Mouse (Mus musculus) spleen, postnatal 10 days (tissue): ENCODE measurements around the gene Ptpn21.

Source experiments
- DNase-seq, 2 experiments: peaks; one replicate each; pipeline ENCODE4 v3.0.0; 2021 to 2022; ENCODE audit warnings: low spot score in 2 of 2

Ptpn21 gene

DNA sequence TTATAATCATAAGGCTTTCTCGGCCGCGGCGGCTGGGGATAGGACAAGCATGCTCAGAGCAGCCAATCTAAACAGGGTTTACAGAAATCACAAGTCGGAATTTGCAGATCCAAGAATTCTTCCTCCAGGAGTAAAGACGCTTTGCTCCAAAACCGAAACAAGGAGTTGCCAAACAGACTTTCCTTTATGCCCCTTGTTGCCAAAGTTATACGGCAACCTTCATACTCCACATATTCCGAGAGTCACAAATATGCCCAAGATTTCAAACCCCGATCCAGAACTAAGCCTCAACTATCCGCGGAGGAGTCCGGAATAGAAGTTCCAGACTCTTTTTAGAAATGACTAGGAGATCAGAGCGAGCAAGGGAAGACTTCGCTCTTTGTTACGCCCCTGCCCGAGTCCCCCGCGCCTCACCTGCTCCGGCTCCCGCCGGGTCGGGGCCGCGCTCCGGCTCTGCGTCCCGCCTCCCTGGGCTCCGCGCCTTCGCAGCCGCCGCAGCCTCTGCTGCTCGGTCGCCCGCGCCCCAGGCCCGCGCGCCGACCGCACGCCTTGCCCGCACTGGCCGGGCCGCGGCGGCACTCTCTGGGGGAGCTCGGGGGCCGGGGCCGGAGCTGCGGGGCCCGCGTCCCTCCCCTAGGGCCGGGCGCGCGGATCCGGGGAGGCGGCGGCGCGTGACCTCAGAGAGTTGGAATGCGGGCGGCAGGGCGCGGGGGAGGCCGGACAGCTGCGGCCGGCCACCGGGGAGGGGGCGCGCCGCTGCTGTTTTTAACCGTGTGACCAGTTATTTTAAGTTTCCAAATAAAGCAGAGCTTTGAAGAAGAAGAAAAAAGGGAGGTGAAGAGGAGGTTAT lies at the start of gene Ptpn21:
TSS of gene Ptpn21 (minus strand) at position 455 of the 850 bp plus-strand sequence.
- DNase-seq = no peak

DNA sequence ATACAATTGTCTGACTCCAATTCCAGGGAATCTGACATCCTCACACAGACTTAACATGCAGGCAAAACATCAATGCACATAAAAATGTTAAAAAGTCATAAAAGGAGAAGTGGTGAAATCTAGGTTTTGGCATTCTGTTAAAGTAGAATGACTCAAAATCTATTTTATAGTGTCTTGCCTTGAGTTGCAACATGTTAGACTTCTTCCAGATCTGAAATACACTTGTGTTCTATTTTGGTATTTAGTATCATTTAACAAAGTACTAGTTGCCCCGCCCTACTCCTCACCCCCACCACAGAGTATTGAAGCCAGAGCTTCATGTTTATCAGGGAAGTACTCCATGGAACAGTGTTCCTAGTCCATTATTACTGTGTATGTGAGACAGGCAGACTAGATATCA lies 47.0 kb upstream of the Ptpn21 start:
- DNase-seq = no peak

DNA sequence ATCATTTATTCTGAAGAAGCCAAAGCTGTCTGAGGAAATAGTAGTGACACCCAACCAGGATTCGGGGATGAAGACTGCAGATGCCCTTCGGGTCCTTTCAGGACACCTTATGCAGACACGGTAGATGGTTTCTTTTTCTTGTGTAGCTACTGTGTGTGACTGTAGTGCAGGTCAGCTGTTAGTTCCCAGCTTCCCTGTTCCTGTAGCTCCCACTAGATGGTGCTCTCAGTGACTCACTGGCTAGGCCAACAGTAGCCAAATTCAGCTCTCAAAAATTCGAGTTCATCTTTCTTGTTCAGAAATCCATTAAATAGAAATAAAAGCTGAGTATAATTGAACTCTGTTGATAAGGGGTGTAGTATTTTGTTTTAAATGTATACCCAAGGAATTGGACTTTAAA lies 41.9 kb upstream of the Ptpn21 start:
- peak in 1 of 2 experiments; percentile 24 for DNase-seq

- DNase-seq = no peak
Measured at GRCm38 (mm10) chr12:98777509-98777908, 40.3 kb upstream of the Ptpn21 start.

DNA sequence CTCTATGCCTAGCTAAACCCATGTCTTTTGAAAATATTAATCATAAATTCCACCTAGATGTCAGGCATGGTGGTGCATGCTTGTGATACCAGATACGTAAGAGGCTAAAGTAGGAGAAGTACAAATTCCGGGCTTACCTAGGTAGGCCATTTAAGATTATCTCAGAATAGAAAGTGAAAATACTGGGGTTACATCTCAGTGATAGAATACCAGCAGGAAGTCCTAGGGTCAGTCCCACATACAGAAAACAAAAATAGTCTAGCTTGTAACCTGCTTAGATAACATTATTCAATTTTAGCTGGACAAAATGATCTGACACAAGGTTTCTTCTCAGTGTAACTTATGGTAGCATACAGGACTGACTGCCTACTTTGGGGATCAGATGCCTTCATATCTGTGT lies 29.0 kb upstream of the Ptpn21 start:
- DNase-seq = no peak

DNA sequence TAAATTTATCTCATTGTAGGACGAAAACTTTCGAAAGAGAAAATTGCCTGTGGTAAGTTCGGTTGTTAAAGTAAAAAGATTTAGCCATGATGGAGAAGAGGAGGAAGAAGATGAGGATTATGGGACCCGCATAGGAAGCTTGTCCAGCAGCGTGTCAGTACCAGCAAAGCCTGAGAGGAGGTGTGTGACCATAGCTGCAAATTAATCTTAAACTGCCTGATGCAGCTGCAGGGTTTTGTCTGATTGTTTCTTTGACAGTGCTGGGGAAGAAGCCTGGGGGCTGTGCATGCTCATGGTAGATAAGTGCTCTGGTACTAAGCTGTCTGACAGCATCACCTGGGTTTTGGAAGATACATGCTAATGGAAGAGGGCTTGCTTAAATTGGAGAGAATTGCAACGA lies 22.5 kb upstream of the Ptpn21 start:
- no peak for DNase-seq

DNA sequence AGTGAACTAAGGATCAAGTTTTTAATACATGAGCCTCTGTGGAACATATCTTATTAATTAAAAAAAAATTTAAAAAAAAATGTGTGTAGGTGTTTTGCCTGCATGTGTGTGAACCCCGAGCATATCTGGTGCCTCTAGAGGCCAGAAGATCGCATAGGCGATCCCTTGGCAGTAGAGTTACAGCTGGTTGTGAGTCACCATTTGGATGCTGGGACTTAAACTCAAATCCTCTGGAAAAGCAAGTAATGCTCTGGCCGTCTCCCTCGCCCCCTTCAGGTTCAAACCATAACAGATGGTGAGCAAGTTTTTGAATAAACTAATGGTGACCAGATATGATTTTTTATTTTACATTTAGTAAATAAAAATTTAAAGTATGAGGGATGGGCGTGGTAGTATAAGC lies 20.4 kb upstream of the Ptpn21 start:
- no peak for DNase-seq

GRCm38 (mm10) chr12:98747380-98747753 lies 10.2 kb upstream of the Ptpn21 start:
- peak; percentile 33 for DNase-seq

GRCm38 (mm10) chr12:98746746-98747379 lies 9.7 kb upstream of the Ptpn21 start, which contains the start of gene Zc3h14:
Zc3h14 (plus strand) TSS chr12:98746964.
- DNase-seq = peak; percentile 86 to 95

GRCm38 (mm10) chr12:98746131-98746530 lies 8.9 kb upstream of the Ptpn21 start:
- peak; percentile 46 to 77 for DNase-seq

- DNase-seq = no peak
Measured at GRCm38 (mm10) chr12:98745626-98746025, 8.4 kb upstream of the Ptpn21 start.

DNA sequence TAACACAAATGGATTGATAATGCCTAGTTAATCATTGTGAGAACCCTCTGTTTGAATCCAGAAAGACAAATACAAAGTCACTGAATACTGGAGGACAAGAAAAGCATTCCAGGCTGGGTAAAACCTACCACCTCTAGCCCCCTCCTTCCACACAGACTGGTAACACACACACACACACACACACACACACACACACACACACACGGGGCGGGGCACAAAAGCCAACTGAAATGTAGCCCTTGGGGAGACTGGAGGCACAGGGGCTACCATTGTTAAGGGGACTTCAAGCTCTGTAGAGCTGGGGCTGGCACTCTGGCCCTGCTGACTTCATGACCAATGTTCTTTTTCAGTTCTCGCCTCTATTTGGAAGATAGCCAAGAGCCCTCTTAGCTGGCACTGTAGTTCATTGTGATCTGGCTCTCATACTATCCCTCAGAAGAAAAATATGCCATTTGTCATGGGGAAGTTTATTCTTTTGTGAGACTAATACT lies 3.9 kb upstream of the Ptpn21 start:
- no peak for DNase-seq

DNA sequence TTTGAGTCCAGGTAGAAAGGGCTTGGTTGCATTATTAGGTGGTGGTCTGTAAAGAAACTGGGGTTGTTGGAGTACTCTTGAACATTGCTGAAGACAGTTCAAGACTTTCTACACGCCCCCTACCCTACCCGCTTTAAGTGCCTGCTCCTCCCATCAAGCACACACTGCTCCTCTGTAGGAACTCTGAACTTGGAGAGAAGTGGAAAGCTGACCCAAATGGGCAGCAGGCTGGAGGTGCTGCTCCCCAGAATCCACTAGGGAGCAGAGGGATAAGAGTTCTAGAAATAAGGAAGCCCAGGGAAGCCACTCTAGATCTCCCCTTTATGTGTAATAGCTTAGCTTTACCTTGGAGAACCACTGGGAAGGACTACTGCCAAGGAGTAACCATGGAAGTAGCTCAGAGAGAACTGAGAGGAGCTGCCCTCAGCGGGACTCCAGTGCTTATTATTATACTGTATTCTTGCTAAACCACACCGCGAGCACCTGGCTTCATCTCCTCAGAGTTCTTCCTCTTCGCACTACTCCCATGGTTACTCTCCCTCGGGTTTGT lies 671 bp upstream of the Ptpn21 start:
- no peak for DNase-seq

DNA sequence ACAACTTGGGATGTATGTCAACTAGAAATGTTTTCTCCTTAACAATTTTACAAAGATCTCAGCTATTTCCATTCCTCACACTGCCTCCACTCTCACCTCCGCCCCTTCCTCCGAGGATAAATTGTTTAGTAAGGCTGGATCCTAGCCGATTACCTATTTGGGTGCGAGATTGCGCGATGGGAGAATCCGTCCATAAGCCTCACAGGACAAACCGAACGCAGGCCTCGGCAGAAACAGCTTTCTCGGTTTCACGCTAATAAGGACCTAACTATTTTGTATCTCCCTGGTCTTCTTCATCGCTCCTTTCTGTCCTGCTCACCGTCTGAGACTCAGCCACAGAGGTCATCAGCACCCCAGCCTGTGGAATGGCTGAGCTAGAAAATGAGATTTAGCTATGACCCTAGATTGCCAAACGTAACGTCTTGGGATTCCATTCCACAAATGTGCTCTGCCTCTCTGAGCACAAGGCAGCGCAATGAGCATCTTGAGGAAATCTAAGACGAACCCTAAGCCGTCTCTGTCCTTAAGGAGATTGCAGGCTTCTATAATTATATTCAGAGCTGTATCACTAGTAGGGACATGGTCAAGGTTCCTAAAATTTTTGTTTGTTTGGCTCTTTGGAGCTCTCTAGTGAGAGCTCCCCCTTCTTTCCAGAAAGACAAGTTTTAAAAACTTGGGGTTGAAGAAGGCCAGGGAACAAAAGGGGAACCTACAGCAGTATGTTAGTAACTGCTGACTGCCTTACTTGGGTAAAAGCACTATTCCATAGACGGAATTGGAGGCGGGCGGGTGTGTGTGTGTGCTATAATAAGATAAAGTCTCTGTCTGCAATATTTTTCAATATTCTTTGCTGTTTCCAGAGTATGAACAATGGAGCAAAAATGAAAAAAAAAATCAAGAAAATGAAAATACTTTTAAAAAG lies 2.1 kb downstream of the Ptpn21 start:
- no peak for DNase-seq

DNA sequence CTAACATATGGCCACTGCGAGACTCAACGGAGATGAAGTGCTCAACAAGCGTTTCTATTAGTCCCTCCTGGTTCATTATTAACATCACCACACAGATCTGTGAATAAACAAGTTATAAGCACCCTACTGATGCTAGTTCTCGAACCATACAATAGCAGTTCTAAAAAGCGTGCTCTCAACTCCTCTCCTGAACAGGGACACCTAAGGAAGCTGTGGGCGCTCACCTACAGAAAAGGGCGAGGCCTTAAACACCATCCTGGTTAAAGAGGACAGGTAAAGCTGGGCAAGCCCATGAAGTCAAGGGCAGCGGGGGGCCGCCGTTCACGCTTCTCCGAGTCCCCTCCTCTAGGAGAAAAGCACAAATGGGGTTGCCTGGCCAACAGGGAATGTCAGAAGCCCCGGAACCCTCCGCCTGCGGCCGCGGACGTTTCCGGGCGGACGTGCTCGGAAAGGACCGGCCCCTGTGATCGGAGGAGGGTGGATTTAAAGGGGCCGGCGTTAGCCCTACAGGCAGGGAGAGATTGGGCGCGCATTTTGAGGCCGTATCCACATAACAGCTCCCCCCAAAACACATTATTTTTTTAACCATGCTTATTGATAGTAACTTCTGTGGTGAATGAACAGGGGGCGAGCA lies 2.8 kb downstream of the Ptpn21 start:
- peak; percentile 69 to 83 for DNase-seq

DNA sequence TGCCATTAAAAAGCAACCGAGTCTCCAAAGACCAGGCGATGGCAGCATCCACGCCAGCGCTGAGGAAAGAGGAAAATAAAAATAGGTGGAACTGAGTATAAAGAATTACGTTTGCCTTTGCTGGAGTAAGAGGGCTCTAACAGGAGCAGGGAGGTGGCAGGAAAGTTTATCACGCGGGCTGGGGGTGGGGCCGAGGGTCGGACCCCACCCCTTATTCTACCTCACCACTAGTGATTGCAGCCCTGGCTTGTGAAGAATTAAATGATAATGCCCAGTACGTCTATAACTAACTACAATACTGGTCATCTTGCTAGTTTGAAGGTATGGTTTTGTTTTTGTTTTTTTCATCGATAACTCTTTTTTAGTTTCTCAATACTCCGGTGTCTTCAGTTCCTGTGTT lies 3.4 kb downstream of the Ptpn21 start:
- no peak for DNase-seq

GRCm38 (mm10) chr12:98733165-98733564 lies 4.0 kb downstream of the Ptpn21 start:
- DNase-seq = no peak

DNA sequence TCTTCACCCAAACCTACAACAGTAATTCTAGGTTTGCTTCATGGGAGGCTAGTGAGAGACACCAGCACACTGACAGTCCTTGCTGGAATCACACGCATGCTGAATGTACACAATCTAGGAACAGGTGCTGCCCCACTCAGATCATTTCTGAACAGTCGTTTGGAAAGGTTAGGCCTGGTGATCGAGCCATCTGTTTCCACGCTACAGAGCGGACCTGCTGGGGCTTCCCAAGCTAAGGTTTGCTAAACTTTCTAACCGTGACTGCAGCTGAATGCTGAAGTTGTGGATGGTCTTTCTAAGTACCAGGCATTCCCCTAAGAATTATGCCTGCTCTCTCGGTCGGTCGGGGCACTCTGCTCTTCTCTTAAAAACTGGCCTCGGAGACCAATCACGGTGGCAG lies 6.5 kb downstream of the Ptpn21 start:
- no peak for DNase-seq

GRCm38 (mm10) chr12:98727186-98727585 lies 10.0 kb downstream of the Ptpn21 start:
- no peak for DNase-seq

GRCm38 (mm10) chr12:98726078-98726477 lies 11.1 kb downstream of the Ptpn21 start:
- no peak for DNase-seq

- no peak for DNase-seq
Measured at GRCm38 (mm10) chr12:98724976-98725375, 12.2 kb downstream of the Ptpn21 start.
